Mouse (Mus musculus) c-Kit-positive CD71-positive TER-119-positive erythroid progenitor cells, embryonic 14.5 days (primary cell): ENCODE measurements at regions not wholly inside any gene's neighbourhood (a gene's known extent, or its start where the extent isn't known, plus 50 kb on each side); places are given as distances from the start of the nearest gene placed in this dataset.

Source experiments
- DNase-seq: peaks from one replicate; pipeline ENCODE4 v3.0.0-alpha.2; 2013; ENCODE audit warnings: low spot score

DNA sequence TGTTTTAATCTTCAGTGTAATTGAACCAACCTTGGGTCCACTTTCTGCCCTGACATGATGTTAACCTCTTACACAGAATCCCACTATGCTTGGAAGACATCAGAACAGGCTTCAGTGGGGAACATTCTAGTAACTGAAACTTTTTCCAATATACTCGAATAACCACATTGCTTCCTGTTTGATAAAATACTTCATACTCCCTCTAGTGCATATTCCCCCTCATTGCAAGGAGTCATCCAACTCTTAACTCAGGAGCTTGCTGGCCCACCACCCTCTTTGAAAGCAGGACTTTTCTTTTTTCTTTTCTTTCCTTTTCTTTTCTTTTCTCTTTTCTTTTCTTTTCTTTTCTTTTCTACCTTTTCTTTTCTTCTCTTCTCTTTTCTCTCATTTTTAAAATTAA lies 123.6 kb upstream of the Sptlc3 start:
- no peak for DNase-seq

DNA sequence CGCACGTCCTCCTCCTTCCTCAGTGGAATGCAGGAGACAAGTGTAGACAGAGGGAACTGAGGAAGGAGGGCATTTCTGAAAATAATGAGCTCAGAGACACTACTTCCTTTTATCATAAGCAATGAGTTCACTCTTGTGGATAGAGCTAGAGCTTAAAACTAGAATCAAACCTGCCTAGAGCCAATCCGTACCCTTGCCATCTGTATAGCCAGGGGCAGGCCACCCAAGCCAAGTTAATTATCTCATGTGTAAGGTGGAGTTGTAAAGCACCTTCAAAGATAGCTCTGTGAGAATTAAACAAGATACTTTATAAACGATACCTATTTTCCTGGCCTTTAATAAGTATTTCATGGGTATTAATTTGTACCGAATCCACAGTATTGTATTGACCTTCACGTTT lies 113.4 kb upstream of the Sptlc3 start:
- DNase-seq = no peak

DNA sequence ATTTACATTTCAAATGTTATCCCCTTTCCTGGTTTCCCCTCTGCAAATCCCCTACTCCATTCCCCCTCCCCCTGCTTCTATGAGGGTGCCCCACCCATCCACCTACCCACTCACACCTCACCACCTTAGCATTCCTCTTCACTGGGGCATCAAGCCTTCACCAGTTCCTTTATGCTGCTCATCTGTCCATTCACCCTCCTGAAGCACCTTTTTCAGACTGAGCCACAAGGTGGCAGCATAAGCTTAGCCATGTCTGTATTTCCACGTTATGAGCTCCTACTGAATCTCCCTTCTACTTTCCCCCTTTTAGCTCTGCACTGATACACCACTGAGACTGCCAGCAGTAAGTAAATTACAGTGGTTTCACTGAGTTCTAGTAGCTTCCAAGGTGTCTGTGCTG lies 112.1 kb upstream of the Sptlc3 start:
- peak; percentile 18 for DNase-seq

DNA sequence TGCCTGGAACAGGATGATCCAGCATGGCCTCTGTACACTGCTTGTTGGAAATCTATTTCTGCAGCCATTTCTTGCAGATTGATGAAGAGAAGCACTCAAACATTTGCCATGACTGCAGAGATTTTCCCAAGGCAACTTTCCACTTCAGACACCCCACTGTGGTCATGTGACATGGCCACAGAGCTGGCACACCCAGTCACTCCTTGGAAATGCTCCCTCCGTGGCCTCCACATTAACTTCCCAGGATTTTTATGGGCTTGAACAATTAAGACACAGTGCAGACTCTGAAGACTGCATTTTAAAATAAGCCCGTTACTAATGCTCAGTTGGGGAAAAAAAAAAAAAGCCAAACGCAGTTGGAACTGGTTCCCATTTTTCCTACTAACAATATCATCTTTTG lies 80.2 kb upstream of the Sptlc3 start:
- DNase-seq = no peak

DNA sequence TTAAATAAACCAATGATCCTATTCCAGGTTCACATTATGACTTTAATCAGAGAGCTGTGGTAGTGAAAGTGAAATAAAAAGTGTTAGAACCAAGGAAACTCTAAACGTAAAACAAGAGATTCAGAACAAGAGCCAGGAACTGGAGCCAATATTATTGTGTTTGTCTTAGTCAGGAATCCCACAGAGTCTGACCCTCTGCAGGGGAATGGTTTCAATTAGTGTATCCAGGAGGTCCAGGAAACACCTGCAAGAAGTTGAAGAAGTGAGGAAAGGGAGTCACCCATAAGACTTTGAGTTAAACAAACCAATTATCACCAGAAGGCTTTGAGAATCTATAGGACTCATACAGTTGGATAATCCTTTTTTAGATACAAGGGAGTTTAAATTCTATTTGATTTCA lies 76.2 kb upstream of the Sptlc3 start:
- DNase-seq = no peak

DNA sequence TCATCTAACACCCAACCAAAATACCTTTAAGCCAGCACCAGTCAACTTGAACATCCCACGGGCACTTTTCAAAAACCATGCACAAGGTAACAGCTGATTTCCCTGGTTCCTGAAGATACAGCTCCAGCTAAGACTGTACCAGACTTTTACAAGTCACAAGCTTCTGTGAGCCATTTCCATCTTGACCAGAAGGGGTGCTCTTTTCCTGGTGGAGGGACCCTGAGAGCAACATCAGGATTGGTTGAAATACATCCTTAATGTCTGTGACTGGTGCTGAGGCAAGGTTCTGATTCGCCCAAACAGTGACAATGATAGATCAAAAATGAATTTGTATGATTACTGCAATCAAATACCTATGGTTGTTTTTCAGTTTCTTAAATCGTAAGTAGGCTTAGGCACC lies 71.0 kb upstream of the Sptlc3 start:
- no peak for DNase-seq

DNA sequence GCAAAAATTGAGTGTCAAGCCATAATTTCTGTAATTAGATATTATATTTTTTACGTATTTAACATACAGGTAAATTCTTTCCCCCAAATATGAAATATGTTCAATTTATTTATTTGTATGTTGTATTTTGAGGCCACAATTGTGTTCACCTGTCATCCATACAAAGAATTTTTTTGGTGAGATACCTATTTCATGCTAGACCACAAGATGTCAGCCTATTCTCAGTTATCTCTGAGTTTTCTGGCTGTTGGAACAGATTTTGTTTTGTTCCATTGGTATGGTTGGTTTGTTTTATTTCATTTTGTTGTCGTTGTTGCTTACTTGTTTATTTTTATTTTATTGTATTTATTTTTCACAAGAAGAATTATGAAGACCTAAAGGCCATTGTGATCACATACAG lies 70.3 kb upstream of the Sptlc3 start:
- no peak for DNase-seq
